Mouse (Mus musculus) bone marrow macrophage, adult 2 months (primary cell): Measurements from ENCODE around the gene Nop9.

Source experiments
- CTCF ChIP-seq: IDR thresholded peaks from 2 replicates; pipeline ENCODE4 v1.5.1; 2012; ENCODE audit warnings: low read depth, mild to moderate bottlenecking, low read length, moderate library complexity
- POLR2A ChIP-seq: IDR thresholded peaks from 2 replicates; pipeline ENCODE4 v1.6.1; 2012; ENCODE audit warnings: mild to moderate bottlenecking, low read depth, low read length, borderline replicate concordance

DNA sequence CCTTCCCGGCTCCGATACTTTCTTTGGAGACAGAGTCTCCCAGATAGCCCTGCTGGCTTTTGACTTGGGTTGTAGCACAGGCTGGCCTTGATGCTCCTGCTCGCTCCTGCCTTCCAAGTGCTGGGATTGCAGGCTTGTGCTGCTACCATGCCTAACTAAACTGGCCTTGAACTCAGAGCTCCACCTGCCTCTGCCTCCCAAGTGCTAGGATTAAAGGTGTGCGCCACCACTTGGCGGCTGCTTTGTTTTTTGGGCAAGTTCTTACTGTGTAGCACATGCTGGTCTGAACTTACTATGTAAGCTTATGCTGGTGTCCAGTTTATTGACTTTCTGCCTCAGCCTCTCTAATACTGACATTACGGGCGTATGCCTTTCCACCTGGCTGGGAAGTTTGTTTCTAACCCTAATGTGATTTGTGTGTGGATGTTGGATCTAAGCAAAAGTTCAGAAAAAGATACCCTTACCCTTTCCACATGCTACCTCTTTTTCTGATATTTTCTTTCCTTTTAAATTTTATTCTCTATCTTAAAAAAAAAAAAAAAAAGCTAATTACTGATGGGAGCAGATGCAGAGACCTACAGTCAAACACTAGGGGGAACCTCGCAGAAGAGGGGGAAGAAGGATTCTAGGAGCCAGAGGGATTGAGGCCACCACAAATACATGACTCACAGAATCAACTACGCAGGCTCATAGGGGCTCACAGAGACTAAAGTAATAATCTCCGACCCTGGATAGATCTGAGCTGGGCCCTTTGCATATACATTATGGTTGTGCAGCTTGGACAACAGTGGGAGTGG is 1.8 kb downstream of the Nop9 start:
- no peak for TF ChIP-seq POLR2A
- TF ChIP-seq CTCF: no peak
